Mouse (Mus musculus) Muller cell, postnatal 12 days (primary cell): Measurements from ENCODE around the gene Gstt1.
A peak's percentile ranks its signal among the peaks of the same experiment; 100 is the strongest.
"Not testable (repeated sequence)": the region's sequence is repeated elsewhere in the genome, so short reads cannot be mapped to it uniquely, and the experiment has no call there.

ENCODE experiments used
- DNase-seq: peaks from one replicate; pipeline ENCODE4 v3.0.0-alpha.2; 2015; ENCODE audit errors: inconsistent ontology term

Gene Gstt1

DNA sequence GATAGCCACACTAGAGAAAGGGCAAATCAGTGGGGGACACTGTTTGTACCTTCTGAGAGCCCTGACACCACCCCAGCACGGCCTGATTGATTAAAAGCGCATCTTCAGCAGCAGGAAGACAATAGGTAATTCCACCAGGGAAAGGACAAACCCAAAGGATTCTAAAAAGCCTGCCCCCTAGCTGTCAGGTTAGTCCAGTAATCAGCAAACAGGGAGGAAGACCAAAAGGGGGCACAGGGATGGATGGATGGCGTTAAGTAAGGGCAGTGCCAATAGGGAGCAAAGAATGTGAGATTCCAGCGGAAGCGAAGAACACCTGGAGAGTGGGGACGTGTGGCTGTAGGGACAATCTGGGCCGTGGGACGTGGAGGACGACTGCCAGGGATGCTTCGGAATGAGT, 20.3 kb upstream of the Gstt1 start:
- no peak for DNase-seq

DNA sequence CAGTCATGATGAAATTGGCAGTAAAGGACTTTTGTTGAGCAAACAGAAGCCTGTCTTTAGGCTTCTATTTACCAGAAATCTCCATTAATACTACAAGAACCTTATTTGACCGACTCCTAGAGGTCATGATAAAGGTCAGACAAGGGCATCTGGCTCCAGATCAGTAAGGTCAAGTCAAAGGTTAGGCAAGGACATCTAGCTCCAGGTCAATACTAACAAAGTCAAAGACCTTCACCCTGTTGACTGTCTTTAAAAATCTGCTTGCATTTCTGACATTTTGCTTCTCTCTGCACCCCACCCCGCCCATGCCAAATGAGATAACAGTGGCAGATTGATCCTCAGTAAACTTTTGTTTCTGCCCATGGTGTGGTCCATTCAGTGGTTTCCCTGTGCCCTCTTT, 5.8 kb upstream of the Gstt1 start:
- no peak for DNase-seq

DNA sequence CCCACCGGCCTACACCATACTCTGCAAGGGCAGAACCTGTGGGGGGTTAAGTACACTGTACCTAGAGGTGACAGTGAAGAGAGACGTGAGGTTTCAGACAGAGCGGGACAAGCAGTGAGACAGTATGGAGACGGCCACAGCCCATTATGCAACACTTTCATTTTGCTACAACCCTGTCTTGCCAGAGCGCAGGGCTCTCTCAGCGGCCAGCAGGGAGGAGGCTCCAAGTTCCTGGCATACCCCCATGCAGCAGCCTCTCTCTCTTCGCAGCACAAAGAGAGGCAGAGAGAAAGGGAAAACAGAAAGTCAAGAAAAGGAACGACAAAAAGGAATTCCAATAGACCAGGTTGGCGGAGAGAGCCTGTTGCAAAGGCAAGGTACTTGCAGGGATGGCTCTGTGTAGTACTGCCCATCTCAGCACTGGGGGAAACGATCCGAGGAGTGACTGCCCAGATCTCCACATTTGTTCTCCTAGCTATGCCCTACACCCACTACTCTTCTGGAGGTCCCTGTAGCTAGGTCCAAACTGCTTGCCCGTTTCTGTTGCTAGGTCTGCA, 687 bp downstream of the Gstt1 start:
- peak; percentile 70 for DNase-seq

DNA sequence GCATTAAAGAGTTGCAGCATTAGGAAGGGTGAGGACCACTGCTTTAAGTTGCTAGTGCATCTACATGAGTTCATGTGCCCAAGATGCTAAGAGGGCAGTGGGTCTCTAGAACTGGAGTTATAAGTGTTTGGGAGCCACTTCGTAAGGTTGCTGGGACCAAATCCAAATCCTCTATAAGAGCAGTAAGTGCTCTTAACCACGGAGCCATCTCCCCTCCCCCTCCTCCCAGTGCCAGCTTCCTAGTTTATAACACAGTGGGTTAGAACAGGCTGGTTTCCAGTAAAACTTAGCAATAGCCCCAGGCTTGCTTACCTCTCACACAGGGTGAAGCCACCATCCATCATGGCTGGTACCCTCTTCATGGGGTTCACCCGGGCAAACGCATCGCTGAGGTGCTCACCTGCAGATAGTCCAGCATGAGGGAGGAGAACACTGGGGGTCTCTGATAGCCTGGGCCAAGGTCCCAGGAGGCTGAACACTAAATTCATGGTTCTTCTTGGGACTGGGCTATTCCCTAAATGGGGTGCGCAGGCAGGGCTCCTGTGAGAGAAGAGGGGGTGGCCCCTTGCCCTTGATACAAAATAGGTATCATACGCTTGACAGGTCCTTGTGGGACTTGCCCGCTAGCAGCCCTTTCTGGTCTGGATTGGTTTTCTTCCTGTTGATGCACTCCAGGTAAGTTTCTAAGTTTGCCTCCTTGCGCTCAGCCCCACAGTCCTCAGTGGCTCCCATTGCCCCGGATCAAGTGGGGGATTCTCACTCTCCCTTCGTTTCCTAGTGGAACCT, 1.5 kb downstream of the Gstt1 start:
- no peak for DNase-seq

DNA sequence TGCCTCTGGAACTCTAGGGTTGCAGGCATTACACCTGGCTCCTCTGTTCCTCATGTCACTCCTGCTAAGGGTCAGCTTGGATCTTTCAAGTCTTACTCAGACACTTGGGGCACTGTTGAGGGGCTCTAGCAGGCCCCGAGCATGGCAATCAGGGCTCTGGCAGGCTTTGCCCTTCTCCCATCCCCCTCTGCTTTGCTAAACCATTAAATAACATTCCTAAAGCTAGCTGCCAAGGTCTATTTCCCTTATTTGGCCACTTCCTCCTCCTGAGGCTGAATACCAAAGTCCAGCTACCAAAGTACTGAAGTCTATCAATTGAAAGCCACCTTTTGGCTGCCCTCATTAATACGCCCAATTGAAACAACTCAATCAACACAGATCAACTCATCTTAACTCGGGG, 3.5 kb downstream of the Gstt1 start:
- peak; percentile 83 for DNase-seq

DNA sequence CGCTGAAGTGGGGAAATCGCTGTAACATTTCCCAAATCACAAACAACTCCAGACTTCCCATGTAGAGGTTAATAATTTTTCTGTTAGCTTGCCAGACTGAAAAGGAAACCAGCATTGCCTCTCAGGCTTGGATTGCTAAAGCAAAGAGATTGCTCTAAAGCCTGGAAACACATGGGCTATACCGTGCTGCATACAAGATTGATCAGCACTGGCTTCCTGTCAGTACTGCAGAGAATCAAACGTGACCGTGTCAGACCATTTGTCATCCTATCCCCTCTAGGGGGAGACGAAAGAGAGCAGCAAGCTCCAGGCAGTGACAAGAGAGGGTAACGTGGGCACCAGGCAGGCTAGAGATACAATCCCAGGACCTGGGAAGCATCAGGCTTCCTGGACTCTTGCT, 7.6 kb downstream of the Gstt1 start:
- DNase-seq: no peak

DNA sequence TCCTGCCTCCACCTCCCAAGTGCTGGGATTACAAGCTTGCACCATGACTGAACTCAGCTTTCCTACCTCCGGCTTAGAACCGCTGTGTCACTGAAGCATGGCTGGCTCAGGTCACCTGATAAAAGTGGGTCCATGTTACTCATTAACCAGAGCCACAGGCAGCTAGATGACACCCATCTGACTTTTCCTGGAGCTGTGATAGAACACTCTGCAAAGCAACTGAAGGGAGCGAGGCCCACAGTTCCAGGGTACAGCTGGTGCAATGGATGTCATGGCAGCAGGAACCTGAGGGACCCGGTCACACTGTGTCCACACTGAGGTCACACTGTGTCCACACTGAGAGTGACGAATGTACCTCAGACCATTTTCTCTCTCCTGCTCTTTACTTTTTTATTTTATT, 8.5 kb downstream of the Gstt1 start:
- DNase-seq: no peak

DNA sequence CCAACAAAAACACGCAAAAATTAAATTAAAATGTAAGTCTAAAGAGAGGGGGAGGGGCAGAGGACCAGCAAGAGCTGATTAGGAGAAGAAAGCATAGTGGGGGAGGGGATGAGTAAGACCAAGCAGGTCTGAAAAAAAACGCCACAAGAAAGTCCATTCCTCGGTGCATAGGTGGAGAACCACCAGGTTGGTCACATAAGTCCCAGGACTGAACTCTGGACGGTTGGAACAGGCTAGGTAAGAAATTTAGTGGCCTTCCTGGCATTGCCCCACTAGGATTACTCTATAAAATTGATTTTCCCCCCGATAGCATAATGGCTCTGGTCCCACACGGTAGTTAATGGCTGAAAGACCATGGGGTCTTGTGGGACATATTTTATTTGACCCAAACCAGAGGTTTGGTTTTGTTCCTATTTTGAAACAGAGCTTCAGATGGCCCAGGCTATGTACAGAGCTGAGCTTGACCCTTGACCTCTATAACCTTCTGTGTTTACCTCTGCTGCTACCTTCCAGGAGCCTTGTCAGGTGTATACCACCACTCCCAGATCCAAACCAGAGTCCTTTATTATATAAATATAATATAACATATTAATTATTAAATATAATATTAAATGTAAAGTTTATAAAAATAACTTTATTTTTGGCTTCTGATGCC, 9.2 kb downstream of the Gstt1 start:
- no peak for DNase-seq

DNA sequence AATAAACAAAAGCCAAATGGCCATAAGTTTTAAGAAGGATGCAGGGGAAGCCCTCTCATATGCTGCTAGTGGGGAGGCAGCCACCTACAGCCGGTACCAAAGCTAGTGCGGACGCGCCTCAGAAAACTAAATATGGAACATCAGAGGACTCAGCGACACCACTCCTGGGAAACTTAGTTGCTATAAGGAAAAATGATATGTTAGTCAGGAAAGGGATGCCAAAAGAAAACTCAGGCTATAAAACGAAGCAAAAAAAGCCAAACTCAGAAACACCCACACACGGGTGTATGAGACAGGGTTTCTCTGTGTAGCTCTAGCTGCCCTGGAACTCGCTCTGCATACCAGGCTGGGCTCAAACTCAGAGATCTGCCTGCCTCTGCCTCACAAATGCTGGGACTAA, 10.1 kb downstream of the Gstt1 start:
- no peak for DNase-seq

DNA sequence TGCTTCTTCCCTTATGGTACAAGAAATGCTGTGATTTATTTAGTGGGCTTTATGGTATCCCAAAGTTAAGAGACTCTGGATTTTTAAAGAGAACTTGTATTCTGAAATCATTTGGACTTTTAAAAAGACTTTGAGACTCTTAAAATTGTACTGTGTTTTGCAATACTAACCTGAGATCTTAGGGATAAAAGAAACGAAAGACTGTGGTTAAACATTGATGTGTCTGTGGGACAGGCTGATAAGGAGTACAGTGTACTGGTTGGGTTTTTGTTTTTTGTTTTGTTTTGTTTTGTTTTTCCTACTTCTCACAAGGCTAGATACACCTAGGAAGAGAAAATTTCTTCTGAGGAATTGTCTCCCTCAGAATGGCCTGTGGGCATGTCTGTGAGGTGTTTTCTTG, 12.9 kb downstream of the Gstt1 start:
- no peak for DNase-seq

DNA sequence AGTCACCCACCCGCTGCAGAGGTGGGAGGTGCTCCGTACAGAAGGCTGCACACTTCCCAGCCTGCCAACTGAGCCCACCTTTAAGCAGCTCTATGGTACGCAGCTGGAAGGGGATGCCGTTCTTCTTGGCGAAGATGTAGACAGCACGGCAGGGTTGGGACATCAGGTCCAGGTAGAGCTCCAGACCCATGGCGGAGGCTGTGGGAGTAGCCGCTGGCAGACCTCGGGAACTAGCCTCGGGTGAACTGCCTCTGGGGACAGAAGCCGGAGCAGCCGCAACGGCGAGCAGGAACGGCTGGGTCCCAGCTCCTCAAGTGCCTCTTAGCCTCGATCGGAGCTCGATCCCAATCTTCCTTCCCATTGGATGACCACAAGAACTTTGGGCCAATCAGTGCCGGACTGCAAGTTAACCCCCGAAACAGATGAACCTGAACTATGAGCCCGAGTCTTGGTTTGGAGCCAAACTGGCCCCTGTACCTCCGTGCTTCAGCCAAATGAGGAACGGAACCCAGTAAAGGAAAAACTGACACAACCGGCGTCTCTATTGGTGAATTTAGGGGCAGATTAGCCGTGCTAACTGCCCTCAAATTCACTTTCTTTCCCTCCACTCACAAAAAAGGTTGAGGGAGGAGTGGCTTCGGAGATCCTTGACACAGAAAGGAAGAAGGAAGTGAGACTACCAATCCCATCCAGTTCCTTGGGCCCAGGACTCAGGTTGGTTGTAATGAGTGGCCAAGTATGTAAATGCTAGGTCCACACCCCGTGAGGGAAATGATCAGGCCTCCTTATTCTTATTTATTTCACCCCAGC, 17.4 kb downstream of the Gstt1 start, which contains the start of the genes Gm20441 and Gstt3:
Gene Gm20441 (minus strand): TSS at position 186 of the 810 bp plus-strand sequence.
Gene Gstt3 (minus strand): TSS at position 646 of the 810 bp plus-strand sequence.
- DNase-seq: peak; percentile 78

DNA sequence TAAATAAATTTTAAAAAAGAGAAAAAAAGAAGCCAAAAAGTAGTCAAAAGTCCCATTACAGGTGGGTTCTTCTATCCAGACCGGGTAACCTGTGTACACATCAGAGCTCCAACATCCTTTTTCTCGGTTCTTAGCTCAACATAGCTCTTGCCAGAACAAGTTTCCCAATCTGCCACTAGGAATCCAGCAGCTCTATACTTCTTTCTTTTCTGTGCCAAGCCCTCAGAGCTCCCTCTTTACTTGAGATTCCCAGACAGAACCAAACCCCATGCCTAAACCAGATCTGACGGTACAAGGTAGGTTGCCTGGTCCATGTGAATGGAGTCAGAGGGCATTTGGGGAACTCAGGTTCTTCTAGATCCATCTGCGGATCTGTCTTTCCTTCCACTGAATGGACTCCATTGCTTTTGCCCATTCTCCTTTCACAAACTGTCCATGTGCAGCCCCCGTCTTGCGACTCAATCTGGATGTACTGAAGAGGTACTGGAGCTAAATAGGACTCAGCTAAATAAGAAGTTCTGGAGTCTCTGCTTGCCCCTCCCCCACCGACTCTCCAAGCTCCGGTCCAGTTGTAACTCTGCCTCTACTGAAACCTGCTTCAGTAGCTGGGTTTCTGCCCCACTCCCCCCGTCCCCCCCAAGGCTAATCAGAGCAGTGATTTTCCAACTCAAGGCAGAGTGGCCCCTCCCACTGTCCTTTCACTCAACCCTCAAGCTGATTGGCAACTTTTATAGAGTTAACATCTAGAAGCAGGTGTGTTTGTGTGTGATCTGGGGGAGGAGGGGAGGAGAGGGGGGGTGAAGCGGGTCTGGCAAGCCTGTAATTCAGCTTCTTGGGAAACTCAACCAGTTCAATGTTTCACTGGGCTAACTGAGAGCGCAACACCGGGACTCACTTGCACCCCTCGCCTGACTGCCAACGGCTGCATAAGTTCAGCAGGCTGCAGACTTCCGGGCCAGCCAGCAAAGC, 18.9 kb downstream of the Gstt1 start:
- DNase-seq: no peak

DNA sequence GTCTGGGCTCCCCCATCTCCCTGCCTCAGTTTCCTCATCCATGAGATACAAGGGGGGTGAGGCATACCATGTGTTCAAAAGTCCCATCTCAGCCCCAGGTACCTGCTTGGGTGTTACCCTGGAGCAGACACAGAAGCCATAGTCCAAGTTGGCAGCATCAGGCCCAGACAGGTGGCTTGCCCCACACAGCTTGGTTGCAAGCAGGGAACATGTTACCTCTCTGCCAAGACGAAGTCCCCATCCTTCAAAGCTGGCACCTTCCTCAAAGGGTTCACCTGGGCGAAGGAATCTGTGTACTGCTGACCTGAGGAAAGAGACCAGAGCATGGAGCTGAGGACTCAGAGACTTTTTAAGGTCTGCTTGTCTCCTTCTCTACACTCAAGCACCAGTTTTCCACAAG, 20.5 kb downstream of the Gstt1 start:
- DNase-seq: no peak

DNA sequence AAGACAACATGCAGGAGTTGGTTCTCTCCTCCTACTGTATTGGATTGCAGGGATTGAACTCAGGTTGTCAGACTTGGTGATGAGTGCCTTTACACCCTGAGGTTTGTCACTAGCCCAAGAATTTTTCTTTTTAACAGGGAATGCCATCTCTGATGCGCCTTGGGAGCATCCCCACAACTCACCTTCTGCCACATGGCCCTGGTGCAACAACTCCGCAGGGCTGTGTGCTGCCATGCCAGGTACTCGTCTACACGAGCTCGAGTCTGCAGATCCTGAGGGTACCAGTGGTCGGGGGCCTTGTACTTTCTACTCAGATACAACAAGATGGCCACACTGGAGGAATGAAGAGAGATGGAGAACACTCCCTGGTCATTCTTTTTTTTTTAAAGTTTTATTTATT, 21.8 kb downstream of the Gstt1 start:
- no peak for DNase-seq

DNA sequence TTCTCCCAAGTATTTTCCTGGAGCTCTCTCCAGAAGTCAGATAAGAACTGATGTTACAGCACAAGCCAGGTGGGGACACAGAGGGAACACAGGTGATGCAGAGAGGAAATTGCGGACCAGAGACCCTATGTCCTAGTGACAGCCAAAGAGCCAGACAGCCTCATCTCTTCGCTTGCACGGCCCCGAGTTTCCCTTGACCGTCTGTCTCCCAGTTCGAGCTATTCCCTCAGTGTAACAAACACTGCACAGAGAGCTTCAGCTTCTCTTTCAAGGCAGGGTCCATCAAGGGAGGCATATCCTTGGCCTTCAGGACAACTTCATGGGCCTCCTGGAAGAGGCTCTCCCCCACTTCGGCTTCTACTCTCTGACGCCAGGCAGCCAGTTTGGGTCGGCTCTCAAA, 23.8 kb downstream of the Gstt1 start:
- no peak for DNase-seq

DNA sequence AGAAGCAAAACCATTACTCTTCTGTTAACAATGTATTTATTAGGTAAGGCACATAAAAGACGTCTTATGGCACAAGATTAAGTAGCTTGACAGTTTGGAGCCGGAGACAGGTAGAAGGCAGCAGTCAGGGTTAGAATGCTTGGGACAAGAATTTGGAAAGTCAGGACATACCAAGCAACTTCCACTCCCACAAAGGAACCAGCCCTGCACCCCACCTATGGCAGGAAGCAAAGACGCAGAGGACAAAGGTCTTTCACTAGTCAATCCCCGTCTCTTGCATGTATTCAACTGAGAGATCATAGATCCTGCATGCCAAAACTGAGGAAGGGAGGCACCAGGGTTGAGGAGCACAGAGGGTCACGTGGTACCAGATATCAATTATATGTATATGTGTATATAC, 24.3 kb downstream of the Gstt1 start:
- no peak for DNase-seq

DNA sequence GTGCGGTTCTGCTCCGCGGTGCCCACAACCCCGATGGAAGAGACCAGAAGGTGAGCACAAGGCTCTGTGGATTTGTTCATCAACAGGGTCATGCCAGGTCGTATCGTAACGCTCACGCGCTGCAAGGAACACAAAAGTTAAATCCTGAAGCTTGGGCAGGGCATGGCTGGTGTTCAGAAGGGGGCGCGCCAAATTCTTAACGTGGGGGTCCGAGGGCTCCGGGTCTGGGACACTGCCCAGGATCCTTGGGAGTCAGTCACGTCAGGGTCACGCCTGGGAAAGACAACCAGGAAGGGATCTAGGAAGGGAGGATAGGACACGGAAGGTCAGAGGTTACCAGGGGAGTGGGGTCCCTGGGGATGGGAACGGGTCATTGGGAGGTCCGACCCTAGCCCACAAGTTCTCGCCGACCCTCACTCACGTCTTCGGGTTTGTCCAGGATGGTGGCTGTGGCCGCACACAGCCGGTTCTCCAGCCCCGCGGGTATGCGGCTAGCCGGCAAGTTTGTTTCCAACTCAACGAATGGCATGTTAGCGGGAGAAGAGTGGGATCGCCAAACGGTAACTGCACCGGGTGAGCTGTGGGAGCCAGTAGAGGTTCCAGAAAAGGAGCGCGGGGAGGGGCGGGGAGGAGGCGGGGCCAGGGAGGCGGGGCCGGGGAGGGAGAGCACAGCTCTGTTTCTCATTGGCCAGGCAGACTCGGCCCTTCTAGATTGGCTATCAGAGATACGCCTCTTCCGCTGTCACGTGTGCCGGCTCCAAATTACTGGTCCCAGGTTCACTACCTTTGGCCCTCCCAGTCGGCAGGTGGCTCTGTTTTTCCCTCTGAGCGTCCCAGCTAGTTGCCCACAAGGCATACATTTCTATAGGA, 25.4 kb downstream of the Gstt1 start, which contains the start of gene Ddt:
Gene Ddt (minus strand): TSS at position 620 of the 870 bp plus-strand sequence.
- peak; percentile 94 for DNase-seq

DNA sequence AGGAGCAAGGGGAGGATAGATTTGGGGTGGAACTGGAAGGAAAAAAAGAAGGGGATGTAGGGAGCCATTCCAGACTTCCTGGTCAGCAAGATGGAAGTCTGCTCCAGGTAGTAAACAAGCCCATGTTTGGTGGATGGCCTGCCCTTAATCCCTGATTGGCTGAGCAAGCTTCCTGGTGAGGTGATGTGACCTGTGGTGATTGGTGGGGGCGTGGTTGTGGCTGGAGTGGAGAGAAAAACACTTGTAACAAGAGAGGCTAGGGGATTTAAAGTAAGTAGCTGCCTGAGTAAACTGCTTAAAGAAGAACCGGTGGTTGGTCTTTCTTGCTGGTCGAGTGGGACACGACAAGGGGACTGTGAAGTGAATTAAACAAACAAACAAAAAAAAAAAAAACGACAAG, 30.6 kb downstream of the Gstt1 start:
- not testable (repeated sequence) for DNase-seq

DNA sequence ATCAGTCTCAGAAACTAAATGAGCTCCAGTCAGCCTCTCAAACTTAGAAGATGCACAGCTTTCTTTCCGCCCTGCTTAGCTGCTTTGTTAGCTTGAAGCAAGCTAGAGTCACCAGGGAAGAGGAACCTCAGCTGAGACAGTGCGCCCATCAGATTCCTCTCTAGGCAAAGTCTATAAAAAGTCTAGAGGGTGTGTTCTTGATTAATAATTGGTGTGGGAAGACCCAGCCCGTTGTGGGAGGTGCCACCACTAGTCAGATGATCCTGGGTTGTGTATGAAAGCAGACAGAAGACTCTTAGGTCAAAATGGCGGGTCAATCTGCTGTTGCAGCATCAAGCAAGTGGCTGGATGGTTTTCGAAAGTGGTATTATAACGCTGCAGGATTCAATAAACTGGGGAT, 31.5 kb downstream of the Gstt1 start:
- no peak for DNase-seq
